Comparison of ENCODE assay signal across 10 mouse cellular contexts in genomic region chr7:30289714-30290399, GRCm38 (mm10). TPM values are rescaled to one million over a fixed set of nuclear protein-coding genes. Genes with fewer than 3 reads are reported as not detected.
DNase-seq lines count a peak whose midpoint lies in the region; ATAC-seq and TF ChIP-seq lines count a peak whose summit lies in the region.
"Had no signal": no experiment of that assay in that cellular context is flagged by ENCODE, and none has a peak within 500 bp of the region (broad histone marks: within the 10 kb centered on the region; RNA-seq: fewer than 3 reads in every experiment).

No protein-coding gene starts in this region.

- H3K4me3 ChIP-seq in layer of hippocampus, adult 2 months: no peak overlapping the region
- no peak overlapping the region for H3K4me3 ChIP-seq in embryonic facial prominence, embryonic 15.5 days (replicated peaks)
- H3K4me3 ChIP-seq in midbrain, embryonic 14.5 days (replicated peaks; ENCODE audit: low read depth, low read length): no peak overlapping the region

- peak; percentile 42 for TF ChIP-seq CTCF in layer of hippocampus, adult 2 months (conservative IDR thresholded peaks at IDR 0.05)

- peak overlapping the region; percentile 4; the same call in 1 of the 2 replicates for H3K27ac ChIP-seq in layer of hippocampus, adult 2 months
- H3K27ac ChIP-seq in embryonic facial prominence, embryonic 15.5 days (replicated peaks): 0 out of 2 replicates have a peak overlapping the region, but pooled peaks have one; percentile 9
- H3K27ac ChIP-seq in midbrain, embryonic 14.5 days (replicated peaks; ENCODE audit: low read depth, low read length): no peak overlapping the region

- WGBS in embryonic facial prominence, embryonic 15.5 days: 42% methylated on average over 10 of the region's 10 CpGs
- 55% methylated on average over 10 of the region's 10 CpGs for WGBS in midbrain, embryonic 14.5 days

- no peak overlapping the region for H3K9ac ChIP-seq in embryonic facial prominence, embryonic 15.5 days
- no peak overlapping the region for H3K9ac ChIP-seq in midbrain, embryonic 14.5 days (replicated peaks; ENCODE audit: low read length)

- H3K36me3 ChIP-seq in embryonic facial prominence, embryonic 15.5 days: peaks cover 10% of the 10 kb centered on the region; the same call in 1 of the 2 replicates
- H3K36me3 ChIP-seq in midbrain, embryonic 14.5 days (ENCODE audit: control insufficient read depth, insufficient read depth, low read length): peaks cover 13% of the 10 kb centered on the region

- no peaks in the 10 kb centered on the region for H3K9me3 ChIP-seq in embryonic facial prominence, embryonic 15.5 days (replicated peaks)
- no peaks in the 10 kb centered on the region for H3K9me3 ChIP-seq in midbrain, embryonic 14.5 days (ENCODE audit: control insufficient read depth, low read length)

- peak; percentile 40 for DNase-seq in cerebellum, adult 11-12 months
- no peak for DNase-seq in layer of hippocampus, adult 2 months (ENCODE audit: low spot score in 2 of 2)
- DNase-seq in layer of hippocampus, adult 9-10 months (ENCODE audit: low spot score): no peak
- peak; percentile 34 for DNase-seq in midbrain, embryonic 14.5 days
- no peak for DNase-seq in urinary bladder, postnatal 25 days (ENCODE audit: low spot score)
- DNase-seq: adrenal gland, postnatal 10 days; spleen, adult 18-20 months had no signal

- no peak for ATAC-seq in cerebellum, adult (ENCODE audit: insufficient number of reproducible peaks, low FRiP score, low TSS enrichment)
- peak; percentile 59 for ATAC-seq in embryonic facial prominence, embryonic 15.5 days (ENCODE audit: insufficient number of reproducible peaks, low FRiP score, low TSS enrichment, low read depth)
- no peak for ATAC-seq in midbrain, embryonic 14.5 days (ENCODE audit: low FRiP score, low TSS enrichment)
- ATAC-seq in monocyte, adult 5-6 weeks (replicated peaks; ENCODE audit: insufficient number of reproducible peaks, low FRiP score, low TSS enrichment, poor library complexity, severe bottlenecking): no peak

- H3K4me2 ChIP-seq in embryonic facial prominence, embryonic 15.5 days (replicated peaks): no peak overlapping the region
- no peak overlapping the region for H3K4me2 ChIP-seq in midbrain, embryonic 14.5 days (ENCODE audit: low read length)

- H3K4me1 ChIP-seq in embryonic facial prominence, embryonic 15.5 days: peaks cover 21% of the 10 kb centered on the region
- H3K4me1 ChIP-seq in midbrain, embryonic 14.5 days (ENCODE audit: control insufficient read depth, insufficient read depth, low read length): peaks cover 19% of the 10 kb centered on the region

- no peaks in the 10 kb centered on the region for H3K27me3 ChIP-seq in embryonic facial prominence, embryonic 15.5 days
- H3K27me3 ChIP-seq in midbrain, embryonic 14.5 days (ENCODE audit: control insufficient read depth, insufficient read depth, low read length): no peaks in the 10 kb centered on the region

RNA-seq across cellular contexts. Expression of gene Clip3, which starts 1.7 kb away (rescaled TPM):
- total RNA-seq in layer of hippocampus, adult 2 months (2021): 100 to 1,000 TPM; 453 to 474 TPM
- polyA plus RNA-seq in embryonic facial prominence, embryonic 15.5 days (2015; fragmentation: Nextera tagmentation; extraction: Ambion mirVana): 36.3 and 47.3 TPM in 2 replicates
- polyA plus RNA-seq in midbrain, embryonic 14.5 days (2014; fragmentation: Nextera tagmentation; extraction: Ambion mirVana): 121 and 131 TPM in 2 replicates
- 2.2 TPM in 1 of 3 replicates, not detected in the others for total RNA-seq in monocyte, adult 5-6 weeks (2017)

RNA-seq across cellular contexts. Expression of gene Wdr62, which starts 9.6 kb away (rescaled TPM):
- 1 to 10 TPM in 1 of 2 experiments, under 1 TPM in 1; 1.00 to 1.4 TPM for total RNA-seq in layer of hippocampus, adult 2 months (2021)
- 6.7 and 8.6 TPM in 2 replicates for polyA plus RNA-seq in embryonic facial prominence, embryonic 15.5 days (2015; fragmentation: Nextera tagmentation; extraction: Ambion mirVana)
- 2.5 and 5.0 TPM in 2 replicates for polyA plus RNA-seq in midbrain, embryonic 14.5 days (2014; fragmentation: Nextera tagmentation; extraction: Ambion mirVana)
- total RNA-seq in monocyte, adult 5-6 weeks (2017): 1.3 to 4.7 TPM (median 3.0 TPM) in 3 replicates

RNA-seq across cellular contexts. Expression of gene Thap8, which starts 10.0 kb away (rescaled TPM):
- under 1 TPM; 0.44 to 0.56 TPM for total RNA-seq in layer of hippocampus, adult 2 months (2021)
- polyA plus RNA-seq in embryonic facial prominence, embryonic 15.5 days (2015; fragmentation: Nextera tagmentation; extraction: Ambion mirVana): 0.34 and 0.49 TPM in 2 replicates
- 0.58 and 0.61 TPM in 2 replicates for polyA plus RNA-seq in midbrain, embryonic 14.5 days (2014; fragmentation: Nextera tagmentation; extraction: Ambion mirVana)
- total RNA-seq in monocyte, adult 5-6 weeks (2017): 1.0 to 3.2 TPM in 2 of 3 replicates, not detected in the other

RNA-seq across cellular contexts. Expression of gene Alkbh6, which starts 18.7 kb away (rescaled TPM):
- 10 to 100 TPM; 50.8 to 51.8 TPM for total RNA-seq in layer of hippocampus, adult 2 months (2021)
- 84.9 and 92.8 TPM in 2 replicates for polyA plus RNA-seq in embryonic facial prominence, embryonic 15.5 days (2015; fragmentation: Nextera tagmentation; extraction: Ambion mirVana)
- 107 and 145 TPM in 2 replicates for polyA plus RNA-seq in midbrain, embryonic 14.5 days (2014; fragmentation: Nextera tagmentation; extraction: Ambion mirVana)
- 27.8 to 47.4 TPM (median 35.8 TPM) in 3 replicates for total RNA-seq in monocyte, adult 5-6 weeks (2017)

RNA-seq across cellular contexts. Expression of gene Syne4, which starts 24.8 kb away (rescaled TPM):
- total RNA-seq in layer of hippocampus, adult 2 months (2021): 10 to 100 TPM in 1 of 2 experiments, 1 to 10 TPM in 1; 9.4 to 14.2 TPM
- polyA plus RNA-seq in embryonic facial prominence, embryonic 15.5 days (2015; fragmentation: Nextera tagmentation; extraction: Ambion mirVana): 30.5 and 36.9 TPM in 2 replicates
- polyA plus RNA-seq in midbrain, embryonic 14.5 days (2014; fragmentation: Nextera tagmentation; extraction: Ambion mirVana): 9.3 and 10.2 TPM in 2 replicates
- total RNA-seq in monocyte, adult 5-6 weeks (2017): 3.0 TPM in 1 of 3 replicates, not detected in the others

Comparison
In these comparisons a context has a peak if more than half of its experiments do, and no peak if none do; other contexts are left out.
1. DNase-seq: peak in cerebellum, adult 11-12 months (single experiment) and midbrain, embryonic 14.5 days (single experiment); none in layer of hippocampus, adult 2 months (0 of 2), layer of hippocampus, adult 9-10 months (single experiment) and urinary bladder, postnatal 25 days (single experiment).
2. RNA of gene Clip3, which starts 1.7 kb away (total RNA-seq): 453 to 474 TPM in layer of hippocampus, adult 2 months; 2.2 TPM in monocyte, adult 5-6 weeks; every median in the first group is over 100 times any median in the second.